Mouse (Mus musculus): ENCODE results near the gene Acr.

DNA sequence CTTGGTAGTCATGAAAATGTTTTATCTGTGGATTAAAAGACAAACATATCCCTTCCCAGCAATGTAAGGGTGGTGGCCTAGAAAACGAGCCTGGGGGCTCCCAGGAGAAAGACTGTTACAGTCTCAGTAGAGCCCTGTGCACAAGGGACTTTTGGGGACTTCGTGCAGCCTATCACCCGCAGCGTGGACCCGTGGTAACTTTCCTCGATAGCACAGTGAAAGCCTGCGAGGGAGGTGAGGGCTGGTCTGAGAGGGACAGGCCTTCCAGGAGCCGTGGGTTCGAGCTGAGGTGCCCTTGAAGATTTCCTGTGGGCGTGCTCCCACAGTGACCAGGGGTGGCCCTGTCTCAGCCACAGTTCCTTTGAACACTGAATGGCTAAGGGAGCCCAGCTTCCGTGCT is 17.5 kb downstream of the Acr start:
- TF ChIP-seq CTCF (IDR thresholded peaks at IDR 0.05; ENCODE audit: low read depth, low read length): no peak
- TF ChIP-seq POLR2A (IDR thresholded peaks at IDR 0.05; ENCODE audit: insufficient read depth, low read length): no peak
- TF ChIP-seq EP300 (IDR thresholded peaks at IDR 0.05; ENCODE audit: insufficient read depth, low read depth, low read length): no peak
